Mouse (Mus musculus): ENCODE data around the gene Gng5. TPM values are rescaled to one million over a fixed set of nuclear protein-coding genes. Genes with fewer than 3 reads are reported as not detected.
A peak's percentile ranks its signal among the peaks of the same experiment; 100 is the strongest.

Gng5 gene
- polyA plus RNA-seq, 1 experiment from 2014 or later = 956 TPM

- peak; percentile 91 for DNase-seq (ENCODE audit: low spot score)
- under 1% methylated on average over 52 of the region's 82 CpGs for WGBS
- Histone ChIP-seq H3K9me3 (ENCODE audit: control insufficient read depth, low read length) (no peaks in the 10 kb centered on the region), H3K4me1 (ENCODE audit: control insufficient read depth, insufficient read depth, low read length) (peaks cover 3% of the 10 kb centered on the region; the same call in 1 of the 2 replicates), H3K36me3 (ENCODE audit: control insufficient read depth, insufficient read depth, low read length) (peaks cover 4% of the 10 kb centered on the region), H3K4me3 (ENCODE audit: low read depth, low read length) (peak within 1 kb of the TSS; percentile 68), H3K27ac (ENCODE audit: low read depth, low read length) (peak within 1 kb of the TSS; percentile 92), H3K9ac (ENCODE audit: low read length) (peak within 1 kb of the TSS; percentile 94), H3K27me3 (ENCODE audit: control insufficient read depth, insufficient read depth, low read length) (no peaks in the 10 kb centered on the region), H3K4me2 (ENCODE audit: low read depth) (peak within 1 kb of the TSS; percentile 73)
- ATAC-seq (ENCODE audit: insufficient read depth, low FRiP score, low TSS enrichment) = peak; percentile 95
These were observed 21.4 kb downstream of the Gng5 start, which contains the start of gene Rpf1 for GRCm38 (mm10) chr3:146520798-146521651. TSS of gene Rpf1 (minus strand) at chr3:146521429.

GRCm38 (mm10) chr3:146521652-146522020 lies 22.0 kb downstream of the Gng5 start:
- H3K9me3 ChIP-seq (ENCODE audit: control insufficient read depth, low read length) = no peaks in the 10 kb centered on the region
- peak overlapping the region; percentile 68 for H3K4me3 ChIP-seq (ENCODE audit: low read depth, low read length)
- peak overlapping the region; percentile 94 for H3K9ac ChIP-seq (ENCODE audit: low read length)
- 17% methylated on average over 8 of the region's 8 CpGs for WGBS
- H3K27ac ChIP-seq (ENCODE audit: low read depth, low read length) = peak overlapping the region; percentile 92
- DNase-seq (ENCODE audit: low spot score) = no peak
- H3K4me2 ChIP-seq (ENCODE audit: low read depth) = peak overlapping the region; percentile 73
- H3K4me1 ChIP-seq (ENCODE audit: control insufficient read depth, insufficient read depth, low read length) = peaks cover 3% of the 10 kb centered on the region; the same call in 1 of the 2 replicates
- ATAC-seq (ENCODE audit: insufficient read depth, low FRiP score, low TSS enrichment) = 0 out of 2 replicates have a peak, but pooled peaks have one; percentile 0
- H3K36me3 ChIP-seq (ENCODE audit: control insufficient read depth, insufficient read depth, low read length) = peaks cover 4% of the 10 kb centered on the region
- no peaks in the 10 kb centered on the region for H3K27me3 ChIP-seq (ENCODE audit: control insufficient read depth, insufficient read depth, low read length)

GRCm38 (mm10) chr3:146528335-146528734 lies 28.7 kb downstream of the Gng5 start:
- H3K9me3 ChIP-seq (ENCODE audit: control insufficient read depth, low read length) = no peaks in the 10 kb centered on the region
- no peak overlapping the region for H3K9ac ChIP-seq (ENCODE audit: low read length)
- DNase-seq (ENCODE audit: low spot score) (no peak), ATAC-seq (ENCODE audit: insufficient read depth, low FRiP score, low TSS enrichment) (no peak)
- H3K27me3 ChIP-seq (ENCODE audit: control insufficient read depth, insufficient read depth, low read length) = no peaks in the 10 kb centered on the region
- H3K36me3 ChIP-seq (ENCODE audit: control insufficient read depth, insufficient read depth, low read length) = no peaks in the 10 kb centered on the region
- no peak overlapping the region for H3K4me3 ChIP-seq (ENCODE audit: low read depth, low read length)
- WGBS = 55% methylated on average over 2 of the region's 2 CpGs
- H3K4me1 ChIP-seq (ENCODE audit: control insufficient read depth, insufficient read depth, low read length) = no peaks in the 10 kb centered on the region
- H3K4me2 ChIP-seq (ENCODE audit: low read depth) = no peak overlapping the region
- no peak overlapping the region for H3K27ac ChIP-seq (ENCODE audit: low read depth, low read length)

GRCm38 (mm10) chr3:146534986-146535385 lies 35.4 kb downstream of the Gng5 start:
- Histone ChIP-seq H3K9me3 (ENCODE audit: control insufficient read depth, low read length) (no peaks in the 10 kb centered on the region), H3K27ac (ENCODE audit: low read depth, low read length) (no peak overlapping the region), H3K4me2 (ENCODE audit: low read depth) (no peak overlapping the region), H3K9ac (ENCODE audit: low read length) (no peak overlapping the region), H3K4me3 (ENCODE audit: low read depth, low read length) (no peak overlapping the region), H3K27me3 (ENCODE audit: control insufficient read depth, insufficient read depth, low read length) (no peaks in the 10 kb centered on the region), H3K4me1 (ENCODE audit: control insufficient read depth, insufficient read depth, low read length) (no peaks in the 10 kb centered on the region), H3K36me3 (ENCODE audit: control insufficient read depth, insufficient read depth, low read length) (no peaks in the 10 kb centered on the region)
- WGBS = 62% methylated on average over 6 of the region's 6 CpGs
- ATAC-seq (ENCODE audit: insufficient read depth, low FRiP score, low TSS enrichment) (no peak), DNase-seq (ENCODE audit: low spot score) (no peak)

GRCm38 (mm10) chr3:146540521-146541273 lies 41.1 kb downstream of the Gng5 start:
- no peak overlapping the region for H3K27ac ChIP-seq (ENCODE audit: low read depth, low read length)
- no peak overlapping the region for H3K9ac ChIP-seq (ENCODE audit: low read length)
- H3K27me3 ChIP-seq (ENCODE audit: control insufficient read depth, insufficient read depth, low read length) = no peaks in the 10 kb centered on the region
- H3K36me3 ChIP-seq (ENCODE audit: control insufficient read depth, insufficient read depth, low read length) = no peaks in the 10 kb centered on the region
- no peak overlapping the region for H3K4me2 ChIP-seq (ENCODE audit: low read depth)
- 82% methylated on average over 4 of the region's 4 CpGs for WGBS
- DNase-seq (ENCODE audit: low spot score) = no peak
- no peak overlapping the region for H3K4me3 ChIP-seq (ENCODE audit: low read depth, low read length)
- no peaks in the 10 kb centered on the region for H3K9me3 ChIP-seq (ENCODE audit: control insufficient read depth, low read length)
- H3K4me1 ChIP-seq (ENCODE audit: control insufficient read depth, insufficient read depth, low read length) = no peaks in the 10 kb centered on the region
- no peak for ATAC-seq (ENCODE audit: insufficient read depth, low FRiP score, low TSS enrichment)

GRCm38 (mm10) chr3:146543632-146544031 lies 44.0 kb downstream of the Gng5 start:
- Histone ChIP-seq H3K9me3 (ENCODE audit: control insufficient read depth, low read length) (no peaks in the 10 kb centered on the region), H3K36me3 (ENCODE audit: control insufficient read depth, insufficient read depth, low read length) (no peaks in the 10 kb centered on the region), H3K4me1 (ENCODE audit: control insufficient read depth, insufficient read depth, low read length) (no peaks in the 10 kb centered on the region), H3K4me3 (ENCODE audit: low read depth, low read length) (no peak overlapping the region), H3K27ac (ENCODE audit: low read depth, low read length) (no peak overlapping the region), H3K9ac (ENCODE audit: low read length) (no peak overlapping the region), H3K4me2 (ENCODE audit: low read depth) (no peak overlapping the region), H3K27me3 (ENCODE audit: control insufficient read depth, insufficient read depth, low read length) (no peaks in the 10 kb centered on the region)
- WGBS = 12% methylated on average over 1 of the region's 1 CpGs
- no peak for DNase-seq (ENCODE audit: low spot score)
- no peak for ATAC-seq (ENCODE audit: insufficient read depth, low FRiP score, low TSS enrichment)

GRCm38 (mm10) chr3:146554816-146555215 lies 55.2 kb downstream of the Gng5 start:
- no peaks in the 10 kb centered on the region for H3K27me3 ChIP-seq (ENCODE audit: control insufficient read depth, insufficient read depth, low read length)
- DNase-seq (ENCODE audit: low spot score) (no peak), ATAC-seq (ENCODE audit: insufficient read depth, low FRiP score, low TSS enrichment) (no peak)
- H3K4me2 ChIP-seq (ENCODE audit: low read depth) = no peak overlapping the region
- no peak overlapping the region for H3K27ac ChIP-seq (ENCODE audit: low read depth, low read length)
- WGBS = 89% methylated on average over 7 of the region's 7 CpGs
- no peaks in the 10 kb centered on the region for H3K4me1 ChIP-seq (ENCODE audit: control insufficient read depth, insufficient read depth, low read length)
- no peak overlapping the region for H3K4me3 ChIP-seq (ENCODE audit: low read depth, low read length)
- no peaks in the 10 kb centered on the region for H3K9me3 ChIP-seq (ENCODE audit: control insufficient read depth, low read length)
- H3K9ac ChIP-seq (ENCODE audit: low read length) = no peak overlapping the region
- H3K36me3 ChIP-seq (ENCODE audit: control insufficient read depth, insufficient read depth, low read length) = no peaks in the 10 kb centered on the region
